Mouse (Mus musculus) forebrain, embryonic 10.5 days (tissue): ENCODE measurements around the gene Cth. TPM values are rescaled to one million over a fixed set of nuclear protein-coding genes. Genes with fewer than 3 reads are reported as not detected.

Experiments used
- DNase-seq: peaks from one replicate; pipeline ENCODE4 v3.0.0-alpha.2; 2017; ENCODE audit warnings: low spot score; ENCODE audit errors: extremely low spot score
- H3K27ac ChIP-seq: fragments of 300-500 bp; sonication (generic); 2 replicates; pipeline ENCODE4 v1.5.1; 2016; ENCODE audit warnings: mild to moderate bottlenecking
- H3K27me3 ChIP-seq: fragments of 300-500 bp; sonication (generic); 2 replicates; pipeline ENCODE4 v1.6.1; 2016; ENCODE audit warnings: mild to moderate bottlenecking; ENCODE audit not compliant: poor library complexity, severe bottlenecking
- H3K36me3 ChIP-seq: fragments of 300-500 bp; sonication (generic); replicated peaks from 2 replicates; pipeline ENCODE4 v1.6.1; 2016; ENCODE audit warnings: mild to moderate bottlenecking, moderate library complexity
- H3K4me1 ChIP-seq: fragments of 300-500 bp; sonication (generic); 2 replicates; pipeline ENCODE4 v1.6.1; 2016
- H3K4me3 ChIP-seq: fragments of 300-500 bp; sonication (generic); 2 replicates; pipeline ENCODE4 v1.5.1; 2016; ENCODE audit warnings: mild to moderate bottlenecking, moderate library complexity
- H3K9me3 ChIP-seq: fragments of 300-500 bp; sonication (generic); 2 replicates; pipeline ENCODE4 v1.6.1; 2016; ENCODE audit warnings: mild to moderate bottlenecking, moderate library complexity
- WGBS: fragments of 180-500 bp; shearing (Covaris S2); methylation state at CpG from one replicate; pipeline ENCODE4 v1.1.7; 2016; 5-methylcytosine and 5-hydroxymethylcytosine counted together
- polyA plus RNA-seq: library from polyadenylated mRNA; unstranded; fragments of >200 nt; fragmentation: Nextera tagmentation; extraction: Ambion mirVana; gene quantifications from 2 replicates; pipeline ENCODE4 v1.2.1, GENCODE M21; 2016

Gene Cth
- polyA plus RNA-seq, 1 experiment from 2014 or later = 22.7 TPM

- 87% methylated on average over 3 of the region's 3 CpGs for WGBS
- DNase-seq = no peak
Observed at GRCm38 (mm10) chr3:157897645-157898044, 27.2 kb downstream of the Cth start.

GRCm38 (mm10) chr3:157891819-157892218, 33.1 kb downstream of the Cth start:
- H3K4me3 ChIP-seq = no peak overlapping the region
- H3K27me3 ChIP-seq = no peaks in the 10 kb centered on the region
- H3K27ac ChIP-seq = no peak overlapping the region
- no peak for DNase-seq
- no peaks in the 10 kb centered on the region for H3K36me3 ChIP-seq
- H3K4me1 ChIP-seq = no peaks in the 10 kb centered on the region
- H3K9me3 ChIP-seq = no peaks in the 10 kb centered on the region

More at GRCm38 (mm10) chr3:157897645-157898044, 27.2 kb downstream of the Cth start:
- no peaks in the 10 kb centered on the region for H3K4me1 ChIP-seq
- no peaks in the 10 kb centered on the region for H3K27me3 ChIP-seq
- H3K27ac ChIP-seq = no peak overlapping the region
- no peaks in the 10 kb centered on the region for H3K9me3 ChIP-seq
- no peak overlapping the region for H3K4me3 ChIP-seq
- no peaks in the 10 kb centered on the region; the same call in 1 of the 2 replicates for H3K36me3 ChIP-seq

GRCm38 (mm10) chr3:157884081-157884643, 40.7 kb downstream of the Cth start:
- Histone ChIP-seq H3K27ac (no peak overlapping the region), H3K4me1 (no peaks in the 10 kb centered on the region), H3K27me3 (no peaks in the 10 kb centered on the region), H3K9me3 (no peaks in the 10 kb centered on the region), H3K4me3 (no peak overlapping the region), H3K36me3 (no peaks in the 10 kb centered on the region)
- WGBS = 94% methylated on average over 6 of the region's 6 CpGs
- no peak for DNase-seq

- Histone ChIP-seq H3K36me3 (no peaks in the 10 kb centered on the region), H3K4me3 (no peak overlapping the region), H3K4me1 (no peaks in the 10 kb centered on the region), H3K27ac (no peak overlapping the region), H3K27me3 (no peaks in the 10 kb centered on the region), H3K9me3 (no peaks in the 10 kb centered on the region)
- WGBS = 81% methylated on average over 4 of the region's 4 CpGs
- no peak for DNase-seq
Observed at GRCm38 (mm10) chr3:157883085-157883484, 41.8 kb downstream of the Cth start.

GRCm38 (mm10) chr3:157881992-157882391, 42.9 kb downstream of the Cth start:
- H3K36me3 ChIP-seq = no peaks in the 10 kb centered on the region
- no peaks in the 10 kb centered on the region for H3K9me3 ChIP-seq
- WGBS = 92% methylated on average over 3 of the region's 3 CpGs
- no peak overlapping the region for H3K4me3 ChIP-seq
- H3K27me3 ChIP-seq = no peaks in the 10 kb centered on the region
- H3K27ac ChIP-seq = no peak overlapping the region
- no peak for DNase-seq
- no peaks in the 10 kb centered on the region for H3K4me1 ChIP-seq

- Histone ChIP-seq H3K4me3 (no peak overlapping the region), H3K9me3 (no peaks in the 10 kb centered on the region), H3K36me3 (no peaks in the 10 kb centered on the region), H3K4me1 (no peaks in the 10 kb centered on the region), H3K27ac (no peak overlapping the region), H3K27me3 (no peaks in the 10 kb centered on the region)
- 98% methylated on average over 3 of the region's 3 CpGs for WGBS
- DNase-seq = no peak
Observed at GRCm38 (mm10) chr3:157880983-157881382, 43.9 kb downstream of the Cth start.

GRCm38 (mm10) chr3:157877847-157878246, 47.0 kb downstream of the Cth start:
- no peak for DNase-seq
- Histone ChIP-seq H3K27ac (no peak overlapping the region), H3K4me1 (no peaks in the 10 kb centered on the region), H3K27me3 (no peaks in the 10 kb centered on the region), H3K4me3 (no peak overlapping the region), H3K36me3 (no peaks in the 10 kb centered on the region), H3K9me3 (no peaks in the 10 kb centered on the region)

- no peak overlapping the region for H3K27ac ChIP-seq
- H3K4me1 ChIP-seq = no peaks in the 10 kb centered on the region
- H3K9me3 ChIP-seq = no peaks in the 10 kb centered on the region
- no peaks in the 10 kb centered on the region for H3K27me3 ChIP-seq
- H3K36me3 ChIP-seq = no peaks in the 10 kb centered on the region
- DNase-seq = no peak
- no peak overlapping the region for H3K4me3 ChIP-seq
- WGBS = 58% methylated on average over 11 of the region's 11 CpGs
Observed at GRCm38 (mm10) chr3:157876439-157877156, 48.3 kb downstream of the Cth start.

GRCm38 (mm10) chr3:157872897-157873296, 52.0 kb downstream of the Cth start:
- no peak overlapping the region for H3K4me3 ChIP-seq
- H3K4me1 ChIP-seq = no peaks in the 10 kb centered on the region
- WGBS = 94% methylated on average over 4 of the region's 4 CpGs
- H3K36me3 ChIP-seq = no peaks in the 10 kb centered on the region
- no peaks in the 10 kb centered on the region for H3K27me3 ChIP-seq
- no peaks in the 10 kb centered on the region for H3K9me3 ChIP-seq
- no peak for DNase-seq
- no peak overlapping the region for H3K27ac ChIP-seq

GRCm38 (mm10) chr3:157867836-157868235, 57.0 kb downstream of the Cth start:
- WGBS = 82% methylated on average over 2 of the region's 2 CpGs
- H3K27me3 ChIP-seq = no peaks in the 10 kb centered on the region
- H3K27ac ChIP-seq = no peak overlapping the region
- no peaks in the 10 kb centered on the region for H3K36me3 ChIP-seq
- no peak overlapping the region for H3K4me3 ChIP-seq
- no peak for DNase-seq
- H3K4me1 ChIP-seq = peaks cover 6% of the 10 kb centered on the region; the same call in 1 of the 2 replicates
- no peaks in the 10 kb centered on the region for H3K9me3 ChIP-seq

GRCm38 (mm10) chr3:157866251-157866650, 58.6 kb downstream of the Cth start:
- no peak for DNase-seq
- Histone ChIP-seq H3K27me3 (no peaks in the 10 kb centered on the region), H3K27ac (no peak overlapping the region)

GRCm38 (mm10) chr3:157865848-157866247, 59.0 kb downstream of the Cth start:
- H3K36me3 ChIP-seq = no peaks in the 10 kb centered on the region

More at GRCm38 (mm10) chr3:157866251-157866650, 58.6 kb downstream of the Cth start:
- H3K36me3 ChIP-seq = no peaks in the 10 kb centered on the region
- peaks cover 6% of the 10 kb centered on the region; the same call in 1 of the 2 replicates for H3K4me1 ChIP-seq
- H3K9me3 ChIP-seq = no peaks in the 10 kb centered on the region
- 63% methylated on average over 4 of the region's 4 CpGs for WGBS
- H3K4me3 ChIP-seq = no peak overlapping the region

GRCm38 (mm10) chr3:157865431-157865830, 59.4 kb downstream of the Cth start:
- no peaks in the 10 kb centered on the region for H3K36me3 ChIP-seq
- no peaks in the 10 kb centered on the region for H3K9me3 ChIP-seq
- WGBS = 79% methylated on average over 6 of the region's 6 CpGs
- H3K4me3 ChIP-seq = no peak overlapping the region
- H3K4me1 ChIP-seq = peaks cover 6% of the 10 kb centered on the region; the same call in 1 of the 2 replicates
- no peak overlapping the region for H3K27ac ChIP-seq
- no peak for DNase-seq
- no peaks in the 10 kb centered on the region for H3K27me3 ChIP-seq

More at GRCm38 (mm10) chr3:157865848-157866247, 59.0 kb downstream of the Cth start:
- Histone ChIP-seq H3K27me3 (no peaks in the 10 kb centered on the region), H3K27ac (no peak overlapping the region), H3K9me3 (no peaks in the 10 kb centered on the region), H3K4me1 (peaks cover 6% of the 10 kb centered on the region; the same call in 1 of the 2 replicates), H3K4me3 (no peak overlapping the region)
- no peak for DNase-seq
- WGBS = 86% methylated on average over 2 of the region's 2 CpGs
